Mouse (Mus musculus) neural tube, embryonic 15.5 days (tissue): ENCODE results near the gene Myf5. TPM values are rescaled to one million over a fixed set of nuclear protein-coding genes. Genes with fewer than 3 reads are reported as not detected.

Experiments used
- ATAC-seq: fragments of 200-750 bp; cut with Nextera tagmentation; 2 replicates; pipeline ENCODE4 v1.8.0; 2017; ENCODE audit warnings: mild to moderate bottlenecking, moderate TSS enrichment, moderate library complexity; ENCODE audit not compliant: low FRiP score
- H3K27ac ChIP-seq: fragments of 300-500 bp; sonication (generic); replicated peaks from 2 replicates; pipeline ENCODE4 v1.5.1; 2015; ENCODE audit warnings: mild to moderate bottlenecking, inconsistent platforms
- H3K27me3 ChIP-seq: fragments of 300-500 bp; sonication (generic); replicated peaks from 2 replicates; pipeline ENCODE4 v1.6.1; 2015; ENCODE audit warnings: inconsistent platforms
- H3K36me3 ChIP-seq: fragments of 300-500 bp; sonication (generic); 2 replicates; pipeline ENCODE4 v1.6.1; 2015; ENCODE audit warnings: inconsistent platforms
- H3K4me1 ChIP-seq: fragments of 300-500 bp; sonication (generic); 2 replicates; pipeline ENCODE4 v1.6.1; 2015; ENCODE audit warnings: inconsistent platforms
- H3K4me2 ChIP-seq: fragments of 300-500 bp; sonication (generic); 2 replicates; pipeline ENCODE4 v1.6.1; 2015; ENCODE audit warnings: inconsistent platforms, mild to moderate bottlenecking, moderate library complexity
- H3K4me3 ChIP-seq: fragments of 300-500 bp; sonication (generic); replicated peaks from 2 replicates; pipeline ENCODE4 v1.5.1; 2015; ENCODE audit warnings: mild to moderate bottlenecking, inconsistent platforms
- H3K9ac ChIP-seq: fragments of 300-500 bp; sonication (generic); replicated peaks from 2 replicates; pipeline ENCODE4 v1.6.1; 2015; ENCODE audit warnings: mild to moderate bottlenecking, inconsistent platforms
- H3K9me3 ChIP-seq: fragments of 300-500 bp; sonication (generic); replicated peaks from 2 replicates; pipeline ENCODE4 v1.6.1; 2016; ENCODE audit warnings: inconsistent platforms
- WGBS: fragments of 180-500 bp; shearing (Covaris S2); methylation state at CpG from one replicate; pipeline ENCODE4 v1.1.7; 2015; ENCODE audit warnings: mixed read lengths; 5-methylcytosine and 5-hydroxymethylcytosine counted together
- polyA plus RNA-seq: library from polyadenylated mRNA; unstranded; fragments of >200 nt; fragmentation: Nextera tagmentation; extraction: Ambion mirVana; gene quantifications from 2 replicates; pipeline ENCODE4 v1.2.1, GENCODE M21; 2015

Myf5 gene
- polyA plus RNA-seq, 1 experiment from 2014 or later, result 1.1 TPM

- Histone ChIP-seq H3K4me3 (peak overlapping the region; percentile 23), H3K9me3 (no peaks in the 10 kb centered on the region), H3K27ac (no peak overlapping the region), H3K4me2 (peak overlapping the region; percentile 49), H3K27me3 (no peaks in the 10 kb centered on the region), H3K36me3 (no peaks in the 10 kb centered on the region), H3K4me1 (no peaks in the 10 kb centered on the region), H3K9ac (no peak overlapping the region)
- 51% methylated on average over 18 of the region's 18 CpGs for WGBS
- ATAC-seq, result no peak
Measured at GRCm38 (mm10) chr10:107492867-107493579, 7.1 kb upstream of the Myf5 start.

- H3K4me2 ChIP-seq, result no peak overlapping the region
- H3K9me3 ChIP-seq, result no peaks in the 10 kb centered on the region
- WGBS, result 37% methylated on average over 12 of the region's 12 CpGs
- H3K27me3 ChIP-seq, result no peaks in the 10 kb centered on the region
- no peaks in the 10 kb centered on the region for H3K36me3 ChIP-seq
- no peak for ATAC-seq
- no peaks in the 10 kb centered on the region for H3K4me1 ChIP-seq
- no peak overlapping the region for H3K4me3 ChIP-seq
- H3K27ac ChIP-seq, result no peak overlapping the region
- no peak overlapping the region for H3K9ac ChIP-seq
Measured at GRCm38 (mm10) chr10:107488654-107489315, 2.9 kb upstream of the Myf5 start.

- H3K27me3 ChIP-seq, result no peaks in the 10 kb centered on the region
- H3K9me3 ChIP-seq, result no peaks in the 10 kb centered on the region
- H3K36me3 ChIP-seq, result no peaks in the 10 kb centered on the region
- no peak overlapping the region for H3K4me3 ChIP-seq
- 62% methylated on average over 12 of the region's 12 CpGs for WGBS
- H3K4me1 ChIP-seq, result no peaks in the 10 kb centered on the region
- H3K4me2 ChIP-seq, result no peak overlapping the region
- H3K27ac ChIP-seq, result no peak overlapping the region
- ATAC-seq, result no peak
- H3K9ac ChIP-seq, result no peak overlapping the region
Measured at GRCm38 (mm10) chr10:107486770-107487169, 836 bp upstream of the Myf5 start.

GRCm38 (mm10) chr10:107484050-107484449 is 1.9 kb downstream of the Myf5 start:
- no peak overlapping the region for H3K9ac ChIP-seq
- no peak overlapping the region for H3K4me3 ChIP-seq
- H3K27ac ChIP-seq, result no peak overlapping the region
- H3K4me2 ChIP-seq, result no peak overlapping the region
- no peaks in the 10 kb centered on the region for H3K36me3 ChIP-seq
- no peaks in the 10 kb centered on the region for H3K27me3 ChIP-seq
- H3K9me3 ChIP-seq, result no peaks in the 10 kb centered on the region
- WGBS, result 70% methylated on average over 10 of the region's 10 CpGs
- no peak for ATAC-seq
- H3K4me1 ChIP-seq, result no peaks in the 10 kb centered on the region

- H3K9ac ChIP-seq, result no peak overlapping the region
- no peak overlapping the region for H3K27ac ChIP-seq
- H3K4me2 ChIP-seq, result no peak overlapping the region
- H3K4me3 ChIP-seq, result no peak overlapping the region
- no peaks in the 10 kb centered on the region for H3K27me3 ChIP-seq
- H3K36me3 ChIP-seq, result no peaks in the 10 kb centered on the region
- no peak for ATAC-seq
- H3K9me3 ChIP-seq, result no peaks in the 10 kb centered on the region
- H3K4me1 ChIP-seq, result no peaks in the 10 kb centered on the region
- WGBS, result 46% methylated on average over 2 of the region's 2 CpGs
Measured at GRCm38 (mm10) chr10:107473497-107473896, 12.4 kb downstream of the Myf5 start.

- WGBS, result 25% methylated on average over 5 of the region's 5 CpGs
- no peaks in the 10 kb centered on the region for H3K36me3 ChIP-seq
- no peaks in the 10 kb centered on the region for H3K27me3 ChIP-seq
- H3K4me3 ChIP-seq, result no peak overlapping the region
- H3K4me1 ChIP-seq, result no peaks in the 10 kb centered on the region
- H3K9ac ChIP-seq, result no peak overlapping the region
- no peak for ATAC-seq
- H3K27ac ChIP-seq, result no peak overlapping the region
- H3K9me3 ChIP-seq, result no peaks in the 10 kb centered on the region
- H3K4me2 ChIP-seq, result no peak overlapping the region
Measured at GRCm38 (mm10) chr10:107471712-107472111, 14.2 kb downstream of the Myf5 start.

- no peaks in the 10 kb centered on the region for H3K9me3 ChIP-seq
- no peak for ATAC-seq
- no peaks in the 10 kb centered on the region for H3K36me3 ChIP-seq
- no peak overlapping the region for H3K4me3 ChIP-seq
- H3K9ac ChIP-seq, result no peak overlapping the region
- WGBS, result 92% methylated on average over 7 of the region's 7 CpGs
- no peaks in the 10 kb centered on the region for H3K4me1 ChIP-seq
- no peak overlapping the region for H3K4me2 ChIP-seq
- H3K27me3 ChIP-seq, result no peaks in the 10 kb centered on the region
- H3K27ac ChIP-seq, result no peak overlapping the region
Measured at GRCm38 (mm10) chr10:107467819-107468218, 18.1 kb downstream of the Myf5 start.

GRCm38 (mm10) chr10:107449496-107450330 is 36.2 kb downstream of the Myf5 start:
- no peak overlapping the region for H3K27ac ChIP-seq
- WGBS, result 92% methylated on average over 5 of the region's 5 CpGs
- no peak overlapping the region for H3K9ac ChIP-seq
- H3K36me3 ChIP-seq, result no peaks in the 10 kb centered on the region
- no peak overlapping the region for H3K4me3 ChIP-seq
- H3K4me1 ChIP-seq, result no peaks in the 10 kb centered on the region
- no peak overlapping the region for H3K4me2 ChIP-seq
- H3K27me3 ChIP-seq, result no peaks in the 10 kb centered on the region
- no peaks in the 10 kb centered on the region for H3K9me3 ChIP-seq
- no peak for ATAC-seq

- 15% methylated on average over 4 of the region's 4 CpGs for WGBS
Measured at GRCm38 (mm10) chr10:107442781-107443180, 43.2 kb downstream of the Myf5 start.

GRCm38 (mm10) chr10:107436967-107437366 is 49.0 kb downstream of the Myf5 start:
- ATAC-seq, result no peak
- no peaks in the 10 kb centered on the region for H3K4me1 ChIP-seq
- no peak overlapping the region for H3K4me3 ChIP-seq
- no peak overlapping the region for H3K4me2 ChIP-seq
- H3K27me3 ChIP-seq, result no peaks in the 10 kb centered on the region
- 71% methylated on average over 5 of the region's 5 CpGs for WGBS
- H3K36me3 ChIP-seq, result no peaks in the 10 kb centered on the region
- H3K9ac ChIP-seq, result no peak overlapping the region
- no peaks in the 10 kb centered on the region for H3K9me3 ChIP-seq
- no peak overlapping the region for H3K27ac ChIP-seq

More at GRCm38 (mm10) chr10:107442781-107443180, 43.2 kb downstream of the Myf5 start:
- no peaks in the 10 kb centered on the region for H3K27me3 ChIP-seq
- no peaks in the 10 kb centered on the region for H3K9me3 ChIP-seq
- H3K4me2 ChIP-seq, result no peak overlapping the region
- H3K4me3 ChIP-seq, result no peak overlapping the region
- ATAC-seq, result no peak
- H3K36me3 ChIP-seq, result no peaks in the 10 kb centered on the region
- no peaks in the 10 kb centered on the region for H3K4me1 ChIP-seq
- no peak overlapping the region for H3K27ac ChIP-seq
- no peak overlapping the region for H3K9ac ChIP-seq
